Mouse (Mus musculus): Measurements from ENCODE around the gene P2rx7. TPM values are rescaled to one million over a fixed set of nuclear protein-coding genes. Genes with fewer than 3 reads are reported as not detected.

The P2rx7 gene
- polyA plus RNA-seq, 1 experiment from 2014 or later, result 0.33 TPM

DNA sequence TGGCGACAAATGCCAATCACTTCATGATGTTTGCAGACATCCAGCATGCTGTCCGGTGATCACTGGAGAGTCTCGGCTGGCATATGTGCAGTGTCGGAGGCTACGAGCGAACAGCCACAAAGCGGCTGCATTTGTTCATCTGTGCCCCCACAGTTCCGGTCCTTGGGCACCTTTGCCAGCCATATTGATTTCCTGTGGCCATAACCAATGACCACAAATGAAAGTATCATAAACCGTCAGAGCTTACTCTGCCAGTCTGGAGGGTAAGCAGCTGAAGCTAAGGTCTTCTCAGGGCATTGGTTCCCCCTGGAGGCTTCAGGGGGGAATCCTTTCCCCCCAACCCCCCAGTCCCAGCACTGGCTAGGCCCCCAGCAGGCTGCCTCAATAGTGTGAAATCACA, 34.3 kb downstream of the P2rx7 start:
- Histone ChIP-seq H3K36me3 (no peaks in the 10 kb centered on the region), H3K27me3 (ENCODE audit: insufficient read depth, poor library complexity, severe bottlenecking) (no peaks in the 10 kb centered on the region), H3K27ac (no peak overlapping the region), H3K4me3 (no peak overlapping the region), H3K4me1 (0 out of 2 replicates have a peak, but pooled peaks cover 3% of the 10 kb centered on the region), H3K9me3 (no peaks in the 10 kb centered on the region)
- WGBS, result 91% methylated on average over 9 of the region's 9 CpGs
- DNase-seq (ENCODE audit: low spot score), result no peak

- no peak overlapping the region for H3K4me3 ChIP-seq
- no peaks in the 10 kb centered on the region for H3K36me3 ChIP-seq
- 83% methylated on average over 8 of the region's 8 CpGs for WGBS
- no peaks in the 10 kb centered on the region for H3K9me3 ChIP-seq
- no peaks in the 10 kb centered on the region for H3K27me3 ChIP-seq (ENCODE audit: insufficient read depth, poor library complexity, severe bottlenecking)
- H3K27ac ChIP-seq, result no peak overlapping the region
- no peak for DNase-seq (ENCODE audit: low spot score)
- 0 out of 2 replicates have a peak, but pooled peaks cover 6% of the 10 kb centered on the region for H3K4me1 ChIP-seq
Measured at GRCm38 (mm10) chr5:122679881-122680280, 36.2 kb downstream of the P2rx7 start.

DNA sequence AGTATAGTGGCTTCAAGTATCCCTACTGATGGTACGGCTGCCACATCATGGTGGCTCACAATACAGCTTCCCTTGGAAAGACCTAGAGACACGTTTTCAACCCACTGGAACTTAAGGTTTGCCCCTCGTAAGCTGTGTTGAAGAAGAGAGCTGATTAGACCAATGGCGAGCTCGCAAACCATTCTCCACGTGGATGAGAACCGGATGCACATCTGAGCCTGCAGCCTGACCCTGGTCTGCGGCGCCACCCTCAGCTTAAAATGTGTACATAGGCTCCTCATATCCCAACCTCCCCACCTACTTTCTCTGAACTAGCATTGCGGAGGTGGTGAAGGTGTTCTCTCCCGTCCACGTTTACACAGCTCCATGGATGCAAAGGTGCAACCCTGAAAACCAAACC, 37.6 kb downstream of the P2rx7 start:
- whole genome bisulfite sequencing, result 76% methylated on average over 12 of the region's 12 CpGs
- no peaks in the 10 kb centered on the region for H3K9me3 ChIP-seq
- H3K27me3 ChIP-seq (ENCODE audit: insufficient read depth, poor library complexity, severe bottlenecking), result no peaks in the 10 kb centered on the region
- no peak overlapping the region for H3K4me3 ChIP-seq
- no peak for DNase-seq (ENCODE audit: low spot score)
- H3K36me3 ChIP-seq, result no peaks in the 10 kb centered on the region
- 0 out of 2 replicates have a peak, but pooled peaks cover 6% of the 10 kb centered on the region for H3K4me1 ChIP-seq
- H3K27ac ChIP-seq, result no peak overlapping the region

GRCm38 (mm10) chr5:122683926-122684325, 40.2 kb downstream of the P2rx7 start:
- 69% methylated on average over 10 of the region's 10 CpGs for WGBS
- no peak for DNase-seq (ENCODE audit: low spot score)
- H3K4me3 ChIP-seq, result no peak overlapping the region
- no peaks in the 10 kb centered on the region for H3K27me3 ChIP-seq (ENCODE audit: insufficient read depth, poor library complexity, severe bottlenecking)
- 0 out of 2 replicates have a peak, but pooled peaks cover 6% of the 10 kb centered on the region for H3K4me1 ChIP-seq
- no peaks in the 10 kb centered on the region for H3K9me3 ChIP-seq
- H3K27ac ChIP-seq, result no peak overlapping the region
- no peaks in the 10 kb centered on the region for H3K36me3 ChIP-seq

DNA sequence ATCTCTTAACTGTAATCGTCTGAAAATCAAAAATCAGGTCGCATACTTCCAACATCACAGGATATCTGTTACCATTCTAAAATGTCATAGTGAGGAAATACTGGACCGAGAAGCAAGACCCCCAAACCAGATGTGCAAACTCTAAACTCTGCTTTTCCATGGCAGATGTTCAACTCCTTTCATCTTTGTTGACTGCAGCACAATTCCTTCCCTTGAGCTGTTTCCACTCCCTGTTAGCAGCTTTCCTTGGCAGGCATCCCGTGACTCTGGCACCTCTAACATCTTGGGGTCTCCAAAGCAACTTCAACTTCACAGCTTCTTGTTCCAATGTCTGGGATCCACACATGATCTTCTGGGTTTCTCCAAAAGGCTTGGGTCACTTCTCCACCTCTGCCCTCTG, 43.7 kb downstream of the P2rx7 start:
- 80% methylated on average over 4 of the region's 4 CpGs for WGBS
- DNase-seq (ENCODE audit: low spot score), result no peak

DNA sequence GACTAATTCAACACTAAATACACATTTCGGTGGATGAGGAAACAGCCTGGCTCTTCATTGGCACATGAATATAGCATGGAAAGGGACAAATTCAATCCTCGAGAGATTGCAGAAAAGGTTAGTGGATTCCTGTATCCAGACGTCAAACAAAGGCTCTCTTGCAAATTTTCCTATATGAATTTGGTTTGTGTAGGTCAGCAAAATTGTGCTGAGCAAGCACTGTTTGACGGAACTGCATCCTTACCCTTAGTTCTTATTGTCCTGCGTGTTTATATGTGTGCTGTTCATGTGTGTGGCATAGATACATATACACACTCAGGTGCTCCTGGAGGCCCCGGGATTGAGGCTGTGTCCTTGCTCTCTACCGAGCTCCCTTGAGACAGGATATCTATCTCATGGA, 45.4 kb downstream of the P2rx7 start:
- Histone ChIP-seq H3K36me3 (no peaks in the 10 kb centered on the region), H3K27me3 (ENCODE audit: insufficient read depth, poor library complexity, severe bottlenecking) (no peaks in the 10 kb centered on the region), H3K27ac (no peak overlapping the region), H3K4me3 (no peak overlapping the region), H3K9me3 (no peaks in the 10 kb centered on the region), H3K4me1 (peaks cover 6% of the 10 kb centered on the region; the same call in 1 of the 2 replicates)
- DNase-seq (ENCODE audit: low spot score), result no peak
- 91% methylated on average over 7 of the region's 7 CpGs for WGBS

More for the DNA sequence above, 43.7 kb downstream of the P2rx7 start:
- Histone ChIP-seq H3K27me3 (ENCODE audit: insufficient read depth, poor library complexity, severe bottlenecking) (no peaks in the 10 kb centered on the region), H3K36me3 (no peaks in the 10 kb centered on the region), H3K9me3 (no peaks in the 10 kb centered on the region), H3K27ac (no peak overlapping the region), H3K4me3 (no peak overlapping the region), H3K4me1 (0 out of 2 replicates have a peak, but pooled peaks cover 3% of the 10 kb centered on the region)

- Histone ChIP-seq H3K27me3 (ENCODE audit: insufficient read depth, poor library complexity, severe bottlenecking) (no peaks in the 10 kb centered on the region), H3K36me3 (no peaks in the 10 kb centered on the region), H3K27ac (no peak overlapping the region), H3K9me3 (no peaks in the 10 kb centered on the region), H3K4me3 (no peak overlapping the region), H3K4me1 (peaks cover 6% of the 10 kb centered on the region; the same call in 1 of the 2 replicates)
- WGBS, result 54% methylated on average over 6 of the region's 6 CpGs
- DNase-seq (ENCODE audit: low spot score), result no peak
Measured at GRCm38 (mm10) chr5:122690486-122690885, 46.8 kb downstream of the P2rx7 start.

DNA sequence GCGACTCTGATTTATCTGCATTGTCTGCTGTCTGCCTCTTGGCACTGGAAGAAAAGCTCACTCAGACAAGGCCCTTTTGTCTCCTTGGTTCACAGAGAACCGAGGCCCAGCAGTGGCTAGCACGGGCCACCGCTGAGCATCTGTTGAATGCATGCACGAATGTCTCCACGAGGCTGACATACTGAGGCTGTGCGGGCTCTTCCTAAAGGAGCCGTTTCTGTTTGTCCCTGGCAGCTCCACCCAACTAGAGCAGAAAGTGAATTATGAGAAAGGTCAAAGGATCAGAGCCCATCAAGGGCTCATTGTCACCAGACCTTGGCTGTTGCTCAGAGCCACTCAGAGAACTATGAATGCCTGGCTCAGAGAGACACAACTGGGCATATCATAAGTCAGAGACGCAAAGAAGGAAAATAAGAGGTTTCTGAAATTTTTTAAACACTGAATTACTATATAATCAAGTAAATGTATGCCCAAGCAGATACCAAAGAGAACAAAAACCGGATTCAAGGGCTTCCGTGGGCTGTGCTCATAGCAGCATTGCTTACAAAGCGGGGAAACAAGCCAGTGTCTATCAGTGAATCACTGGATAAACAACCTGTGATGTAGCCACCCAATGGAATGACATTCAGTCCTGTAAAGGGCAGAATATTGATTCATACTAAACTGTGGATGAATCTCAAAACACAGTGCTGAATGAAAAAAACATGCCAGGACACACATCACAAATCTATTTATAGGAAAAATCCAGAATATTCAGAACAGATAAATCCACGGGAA, 49.9 kb downstream of the P2rx7 start:
- H3K4me3 ChIP-seq, result no peak overlapping the region
- 54% methylated on average over 13 of the region's 13 CpGs for WGBS
- H3K27me3 ChIP-seq (ENCODE audit: insufficient read depth, poor library complexity, severe bottlenecking), result no peaks in the 10 kb centered on the region
- H3K36me3 ChIP-seq, result no peaks in the 10 kb centered on the region
- no peaks in the 10 kb centered on the region for H3K9me3 ChIP-seq
- no peak for DNase-seq (ENCODE audit: low spot score)
- H3K27ac ChIP-seq, result peak overlapping the region; percentile 23; the same call in 1 of the 2 replicates
- peaks cover 13% of the 10 kb centered on the region for H3K4me1 ChIP-seq

- Histone ChIP-seq H3K36me3 (no peaks in the 10 kb centered on the region), H3K27ac (no peak overlapping the region), H3K4me1 (peaks cover 16% of the 10 kb centered on the region), H3K4me3 (no peak overlapping the region), H3K27me3 (ENCODE audit: insufficient read depth, poor library complexity, severe bottlenecking) (no peaks in the 10 kb centered on the region), H3K9me3 (no peaks in the 10 kb centered on the region)
- WGBS, result 85% methylated on average over 8 of the region's 8 CpGs
- no peak for DNase-seq (ENCODE audit: low spot score)
Measured at GRCm38 (mm10) chr5:122695516-122695915, 51.8 kb downstream of the P2rx7 start.

GRCm38 (mm10) chr5:122698041-122698700, 54.5 kb downstream of the P2rx7 start:
- Histone ChIP-seq H3K4me1 (peaks cover 16% of the 10 kb centered on the region), H3K9me3 (no peaks in the 10 kb centered on the region), H3K27me3 (ENCODE audit: insufficient read depth, poor library complexity, severe bottlenecking) (no peaks in the 10 kb centered on the region), H3K36me3 (no peaks in the 10 kb centered on the region), H3K4me3 (no peak overlapping the region), H3K27ac (no peak overlapping the region)
- DNase-seq (ENCODE audit: low spot score), result no peak
- 59% methylated on average over 10 of the region's 10 CpGs for WGBS

- no peak for DNase-seq (ENCODE audit: low spot score)
- Histone ChIP-seq H3K4me1 (peaks cover 12% of the 10 kb centered on the region), H3K27me3 (ENCODE audit: insufficient read depth, poor library complexity, severe bottlenecking) (no peaks in the 10 kb centered on the region), H3K36me3 (no peaks in the 10 kb centered on the region), H3K27ac (no peak overlapping the region), H3K9me3 (no peaks in the 10 kb centered on the region), H3K4me3 (no peak overlapping the region)
- 68% methylated on average over 9 of the region's 9 CpGs for WGBS
Measured at GRCm38 (mm10) chr5:122698701-122699060, 55.0 kb downstream of the P2rx7 start.

DNA sequence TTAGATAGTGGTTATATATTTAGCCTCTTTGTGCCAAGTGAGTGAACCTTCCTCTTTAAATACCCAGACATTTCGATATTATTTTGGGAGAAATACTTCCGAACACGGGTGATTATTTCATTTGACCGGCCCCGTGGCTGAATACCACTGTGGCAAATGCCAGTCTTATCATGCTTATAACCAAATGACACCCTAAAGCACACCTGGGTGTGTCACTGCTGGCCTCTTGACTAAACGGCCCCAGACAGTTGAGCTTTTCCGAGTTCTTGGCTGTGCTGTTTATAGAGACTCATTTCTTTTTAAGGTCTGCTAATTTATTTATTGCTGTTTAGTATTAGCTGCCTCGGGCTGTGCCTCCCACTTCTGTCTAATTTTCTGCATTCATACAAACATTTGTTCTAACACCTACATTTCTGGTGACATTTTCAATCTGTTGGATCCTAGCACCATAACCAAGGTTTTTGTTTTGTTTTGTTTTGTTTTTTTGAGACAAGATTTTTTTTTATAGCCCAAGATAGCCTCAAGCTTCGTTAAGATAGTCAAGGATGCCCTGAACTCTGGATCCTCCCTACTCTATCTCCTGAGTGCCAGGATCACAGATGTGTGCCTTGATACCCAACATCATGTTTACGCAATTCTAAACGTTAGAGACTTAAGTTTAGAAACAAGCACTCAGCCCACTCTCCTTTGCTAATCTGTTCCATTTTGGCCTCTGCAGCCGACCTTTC, 56.6 kb downstream of the P2rx7 start:
- no peaks in the 10 kb centered on the region for H3K27me3 ChIP-seq (ENCODE audit: insufficient read depth, poor library complexity, severe bottlenecking)
- H3K9me3 ChIP-seq, result no peaks in the 10 kb centered on the region
- no peak for DNase-seq (ENCODE audit: low spot score)
- H3K27ac ChIP-seq, result no peak overlapping the region
- WGBS, result 73% methylated on average over 12 of the region's 12 CpGs
- no peaks in the 10 kb centered on the region for H3K36me3 ChIP-seq
- H3K4me1 ChIP-seq, result peaks cover 11% of the 10 kb centered on the region
- H3K4me3 ChIP-seq, result no peak overlapping the region

GRCm38 (mm10) chr5:122700837-122701212, 57.1 kb downstream of the P2rx7 start:
- DNase-seq (ENCODE audit: low spot score), result no peak
- H3K4me1 ChIP-seq, result peaks cover 11% of the 10 kb centered on the region
- 44% methylated on average over 5 of the region's 5 CpGs for WGBS
- H3K4me3 ChIP-seq, result no peak overlapping the region
- no peak overlapping the region for H3K27ac ChIP-seq
- H3K36me3 ChIP-seq, result no peaks in the 10 kb centered on the region
- H3K9me3 ChIP-seq, result no peaks in the 10 kb centered on the region
- H3K27me3 ChIP-seq (ENCODE audit: insufficient read depth, poor library complexity, severe bottlenecking), result no peaks in the 10 kb centered on the region

Data from heart, embryonic 10.5 days (tissue).